Mouse (Mus musculus) lung, postnatal 0 days (tissue): Measurements from ENCODE around the gene Edn2. TPM values are rescaled to one million over a fixed set of nuclear protein-coding genes. Genes with fewer than 3 reads are reported as not detected.

Experiments used
- ATAC-seq: fragments of 200-750 bp; cut with Nextera tagmentation; 2 replicates; pipeline ENCODE4 v1.8.0; 2017; ENCODE audit warnings: moderate library complexity
- DNase-seq: peaks from one replicate; pipeline ENCODE4 v3.0.0-alpha.2; 2016; ENCODE audit warnings: low spot score
- H3K27ac ChIP-seq: fragments of 300-500 bp; sonication (generic); 2 replicates; pipeline ENCODE4 v1.5.1; 2014; ENCODE audit warnings: antibody characterized with exemption, mild to moderate bottlenecking, low read length, mixed read lengths
- H3K27me3 ChIP-seq: fragments of 300-500 bp; sonication (generic); replicated peaks from 2 replicates; pipeline ENCODE4 v1.6.1; 2014; ENCODE audit warnings: low read length, mixed read lengths; ENCODE audit not compliant: insufficient read depth
- H3K36me3 ChIP-seq: fragments of 300-500 bp; sonication (generic); 2 replicates; pipeline ENCODE4 v1.6.1; 2014; ENCODE audit warnings: low read length, mixed read lengths; ENCODE audit not compliant: insufficient read depth
- H3K4me1 ChIP-seq: fragments of 300-500 bp; sonication (generic); 2 replicates; pipeline ENCODE4 v1.6.1; 2014; ENCODE audit warnings: antibody characterized with exemption, low read depth, low read length, mixed read lengths; ENCODE audit not compliant: insufficient read depth
- H3K4me2 ChIP-seq: fragments of 300-500 bp; sonication (generic); replicated peaks from 2 replicates; pipeline ENCODE4 v1.6.1; 2014; ENCODE audit warnings: low read depth, mild to moderate bottlenecking, low read length, moderate library complexity, mixed read lengths
- H3K4me3 ChIP-seq: fragments of 300-500 bp; sonication (generic); 2 replicates; pipeline ENCODE4 v1.5.1; 2014; ENCODE audit warnings: low read depth, low read length
- H3K9ac ChIP-seq: fragments of 300-500 bp; sonication (generic); replicated peaks from 2 replicates; pipeline ENCODE4 v1.6.1; 2014; ENCODE audit warnings: low read depth, mild to moderate bottlenecking
- H3K9me3 ChIP-seq: fragments of 300-500 bp; sonication (generic); 2 replicates; pipeline ENCODE4 v1.6.1; 2016; ENCODE audit warnings: low read length, mixed read lengths
- CTCF ChIP-seq: IDR thresholded peaks from 2 replicates; pipeline ENCODE4 v1.5.1; 2016; ENCODE audit warnings: antibody characterized with exemption, mild to moderate bottlenecking
- EP300 ChIP-seq: IDR thresholded peaks from 2 replicates; pipeline ENCODE4 v1.6.1; 2016; ENCODE audit warnings: antibody characterized with exemption, mild to moderate bottlenecking, control low read depth
- WGBS: fragments of 180-500 bp; shearing (Covaris S2); extraction: QIAGEN DNeasy Blood & Tissue Kit; methylation state at CpG from one replicate; pipeline ENCODE4 v1.1.7; 2014; 5-methylcytosine and 5-hydroxymethylcytosine counted together
- polyA plus RNA-seq: library from polyadenylated mRNA; unstranded; fragments of >200 nt; fragmentation: Nextera tagmentation; extraction: Ambion mirVana; gene quantifications from 2 replicates; pipeline ENCODE4 v1.2.1, GENCODE M21; 2015

Gene Edn2
- polyA plus RNA-seq, 1 experiment from 2014 or later = 0.18 TPM

- no peak overlapping the region for H3K4me2 ChIP-seq
- WGBS = 77% methylated on average over 4 of the region's 4 CpGs
- H3K9ac ChIP-seq = no peak overlapping the region
- H3K9me3 ChIP-seq = no peaks in the 10 kb centered on the region
- ATAC-seq = no peak
- 0 out of 2 replicates have a peak, but pooled peaks cover 2% of the 10 kb centered on the region for H3K27me3 ChIP-seq
- TF ChIP-seq EP300 = no peak
- H3K27ac ChIP-seq = no peak overlapping the region
- H3K36me3 ChIP-seq = no peaks in the 10 kb centered on the region
- no peaks in the 10 kb centered on the region for H3K4me1 ChIP-seq
- no peak for DNase-seq
- no peak overlapping the region for H3K4me3 ChIP-seq
Observed at GRCm38 (mm10) chr4:120179123-120179522, 18.1 kb downstream of the Edn2 start.

GRCm38 (mm10) chr4:120180535-120180934 lies 19.5 kb downstream of the Edn2 start:
- Histone ChIP-seq H3K9me3 (no peaks in the 10 kb centered on the region), H3K27me3 (0 out of 2 replicates have a peak, but pooled peaks cover 2% of the 10 kb centered on the region), H3K36me3 (no peaks in the 10 kb centered on the region), H3K4me1 (no peaks in the 10 kb centered on the region), H3K9ac (no peak overlapping the region), H3K27ac (no peak overlapping the region), H3K4me2 (no peak overlapping the region), H3K4me3 (no peak overlapping the region)
- no peak for DNase-seq
- TF ChIP-seq EP300 (no peak), CTCF (no peak)
- ATAC-seq = no peak

- no peaks in the 10 kb centered on the region for H3K9me3 ChIP-seq
- H3K27me3 ChIP-seq = 0 out of 2 replicates have a peak, but pooled peaks cover 2% of the 10 kb centered on the region
- ATAC-seq = no peak
- WGBS = 23% methylated on average over 5 of the region's 5 CpGs
- TF ChIP-seq EP300 = no peak
- no peak for TF ChIP-seq CTCF
- H3K36me3 ChIP-seq = no peaks in the 10 kb centered on the region
- H3K27ac ChIP-seq = no peak overlapping the region
- H3K4me3 ChIP-seq = no peak overlapping the region
- no peak for DNase-seq
- no peaks in the 10 kb centered on the region for H3K4me1 ChIP-seq
- no peak overlapping the region for H3K4me2 ChIP-seq
- no peak overlapping the region for H3K9ac ChIP-seq
Observed at GRCm38 (mm10) chr4:120184374-120184991, 23.5 kb downstream of the Edn2 start.

GRCm38 (mm10) chr4:120186441-120186840 lies 25.4 kb downstream of the Edn2 start:
- TF ChIP-seq CTCF (no peak), EP300 (no peak)
- no peak overlapping the region for H3K27ac ChIP-seq
- WGBS = 87% methylated on average over 1 of the region's 1 CpGs
- DNase-seq (no peak), ATAC-seq (no peak)
- H3K9ac ChIP-seq = no peak overlapping the region
- no peaks in the 10 kb centered on the region for H3K9me3 ChIP-seq
- no peaks in the 10 kb centered on the region for H3K4me1 ChIP-seq
- no peak overlapping the region for H3K4me2 ChIP-seq
- H3K4me3 ChIP-seq = no peak overlapping the region
- H3K27me3 ChIP-seq = no peaks in the 10 kb centered on the region
- no peaks in the 10 kb centered on the region for H3K36me3 ChIP-seq

GRCm38 (mm10) chr4:120186934-120187333 lies 25.9 kb downstream of the Edn2 start:
- TF ChIP-seq EP300 (no peak), CTCF (peak; percentile 69)
- Histone ChIP-seq H3K27me3 (no peaks in the 10 kb centered on the region), H3K4me3 (no peak overlapping the region), H3K4me2 (no peak overlapping the region), H3K27ac (no peak overlapping the region), H3K4me1 (no peaks in the 10 kb centered on the region), H3K9ac (no peak overlapping the region), H3K36me3 (no peaks in the 10 kb centered on the region), H3K9me3 (no peaks in the 10 kb centered on the region)
- 0% methylated on average over 4 of the region's 4 CpGs for WGBS
- ATAC-seq (no peak), DNase-seq (peak; percentile 46)

- H3K4me3 ChIP-seq = no peak overlapping the region
- H3K9me3 ChIP-seq = no peaks in the 10 kb centered on the region
- no peak overlapping the region for H3K9ac ChIP-seq
- H3K27ac ChIP-seq = no peak overlapping the region
- H3K27me3 ChIP-seq = no peaks in the 10 kb centered on the region
- 81% methylated on average over 6 of the region's 6 CpGs for WGBS
- no peak for ATAC-seq
- H3K4me2 ChIP-seq = no peak overlapping the region
- H3K4me1 ChIP-seq = no peaks in the 10 kb centered on the region
- no peak for TF ChIP-seq CTCF
- TF ChIP-seq EP300 = no peak
- H3K36me3 ChIP-seq = no peaks in the 10 kb centered on the region
- no peak for DNase-seq
Observed at GRCm38 (mm10) chr4:120188204-120188603, 27.2 kb downstream of the Edn2 start.
